Mouse (Mus musculus): ENCODE data around the gene 2010315B03Rik.

DNA sequence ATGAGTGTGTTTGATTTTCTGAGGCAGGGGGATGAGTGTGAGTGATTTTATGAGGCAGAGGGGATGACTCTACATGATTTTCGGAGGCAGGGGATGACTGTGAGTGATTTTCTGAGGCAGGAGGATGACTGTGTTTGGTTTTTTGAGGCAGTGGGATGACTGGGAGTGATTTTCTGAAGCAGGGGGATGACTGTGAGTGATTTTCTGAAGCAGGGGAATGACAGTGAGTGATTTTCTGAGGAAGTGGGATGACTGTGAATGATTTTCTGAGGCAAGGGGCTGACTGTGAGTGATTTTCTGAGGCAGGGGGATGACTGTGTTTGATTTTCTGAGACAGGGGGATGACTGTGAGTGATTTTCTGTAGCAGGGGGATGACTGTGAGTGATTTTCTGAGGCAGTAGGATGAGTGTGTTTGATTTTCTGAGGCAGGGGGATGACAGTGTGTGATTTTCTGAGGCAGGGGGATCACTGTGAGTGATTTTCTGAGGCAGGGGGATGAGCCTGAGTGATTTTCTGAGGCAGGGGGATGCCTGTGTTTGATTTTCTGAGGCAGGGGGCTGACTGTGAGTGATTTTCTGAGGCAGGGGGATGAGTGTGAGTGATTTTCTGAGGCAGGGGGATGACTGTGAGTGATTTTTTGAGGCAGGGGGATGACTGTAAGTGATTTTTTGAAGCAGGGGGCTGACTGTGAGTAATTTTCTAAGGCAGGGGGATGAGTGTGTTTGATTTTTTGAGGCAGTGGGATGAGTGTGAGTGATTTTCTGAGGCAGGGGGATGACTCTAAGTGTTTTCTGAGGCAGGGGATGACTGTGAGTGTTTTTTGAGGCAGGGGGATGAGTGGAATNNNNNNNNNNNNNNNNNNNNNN is 55.1 kb downstream of the 2010315B03Rik start:
- TF ChIP-seq EP300 (IDR thresholded peaks at IDR 0.05), result no peak
- TF ChIP-seq CTCF (IDR thresholded peaks at IDR 0.05), result no peak

Measured in lung, postnatal 0 days (tissue).